Mouse (Mus musculus) right cerebral cortex, postnatal 25 days (tissue): ENCODE data around the gene Osbpl9.

Experiments used
- DNase-seq: peaks from one replicate; pipeline ENCODE4 v3.0.0; 2022

Gene Osbpl9

GRCm38 (mm10) chr4:109201582-109202424, at the start of gene Osbpl9:
Osbpl9 (minus strand) TSS chr4:109202272.
- DNase-seq, result peak; percentile 98

- DNase-seq, result no peak
These were observed 49.5 kb upstream of the Osbpl9 start for GRCm38 (mm10) chr4:109251605-109252004.

DNA sequence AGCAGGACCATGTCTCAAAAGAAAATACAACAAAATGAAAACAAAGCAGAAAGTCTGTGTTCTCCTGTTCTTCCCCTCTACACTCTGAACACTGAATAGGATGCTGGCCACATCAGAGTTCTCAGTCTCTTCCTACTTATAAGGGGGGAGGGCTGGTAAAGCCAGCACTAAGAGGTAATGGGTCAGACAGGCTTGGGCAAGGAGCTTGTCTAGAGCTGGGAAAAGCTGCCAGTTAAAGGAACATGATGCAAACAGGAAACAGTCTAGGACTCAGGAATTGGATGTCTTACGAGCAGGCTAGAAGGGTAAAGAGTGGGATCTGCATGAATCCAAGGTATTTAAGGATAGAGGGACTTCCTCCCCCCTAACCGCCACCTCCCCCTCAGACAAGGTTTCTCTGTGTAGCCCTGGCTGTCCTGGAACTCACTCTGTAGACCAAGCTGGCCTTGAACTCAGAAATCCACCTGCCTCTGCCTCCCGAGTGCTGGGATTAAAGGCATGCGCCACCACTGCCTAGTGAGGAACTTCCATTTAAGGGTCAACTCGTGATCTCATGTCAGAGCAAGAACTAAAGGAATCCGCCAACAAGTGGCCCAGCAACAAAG, 43.0 kb upstream of the Osbpl9 start:
- no peak for DNase-seq

DNA sequence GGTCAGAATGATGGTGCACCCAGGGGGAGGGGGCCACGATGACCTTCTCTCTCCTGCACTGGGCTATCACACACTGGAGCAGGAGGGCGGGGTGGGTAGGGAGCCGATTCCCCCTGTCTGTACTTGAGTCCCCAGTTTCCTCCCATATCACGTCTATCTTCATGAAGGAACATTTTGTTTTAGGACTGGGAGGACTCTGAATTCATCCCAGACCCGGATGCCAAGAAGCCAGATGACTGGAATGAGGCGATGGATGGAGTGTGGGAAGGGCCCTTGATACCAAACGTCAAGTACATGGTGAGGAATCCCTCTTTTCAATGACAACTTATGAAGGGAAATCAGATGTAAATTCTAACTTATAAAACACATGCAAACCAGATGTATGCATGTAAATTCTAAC, 42.4 kb upstream of the Osbpl9 start:
- no peak for DNase-seq

GRCm38 (mm10) chr4:109241934-109242333, 39.9 kb upstream of the Osbpl9 start:
- DNase-seq, result no peak

GRCm38 (mm10) chr4:109241221-109241620, 39.1 kb upstream of the Osbpl9 start:
- no peak for DNase-seq

DNA sequence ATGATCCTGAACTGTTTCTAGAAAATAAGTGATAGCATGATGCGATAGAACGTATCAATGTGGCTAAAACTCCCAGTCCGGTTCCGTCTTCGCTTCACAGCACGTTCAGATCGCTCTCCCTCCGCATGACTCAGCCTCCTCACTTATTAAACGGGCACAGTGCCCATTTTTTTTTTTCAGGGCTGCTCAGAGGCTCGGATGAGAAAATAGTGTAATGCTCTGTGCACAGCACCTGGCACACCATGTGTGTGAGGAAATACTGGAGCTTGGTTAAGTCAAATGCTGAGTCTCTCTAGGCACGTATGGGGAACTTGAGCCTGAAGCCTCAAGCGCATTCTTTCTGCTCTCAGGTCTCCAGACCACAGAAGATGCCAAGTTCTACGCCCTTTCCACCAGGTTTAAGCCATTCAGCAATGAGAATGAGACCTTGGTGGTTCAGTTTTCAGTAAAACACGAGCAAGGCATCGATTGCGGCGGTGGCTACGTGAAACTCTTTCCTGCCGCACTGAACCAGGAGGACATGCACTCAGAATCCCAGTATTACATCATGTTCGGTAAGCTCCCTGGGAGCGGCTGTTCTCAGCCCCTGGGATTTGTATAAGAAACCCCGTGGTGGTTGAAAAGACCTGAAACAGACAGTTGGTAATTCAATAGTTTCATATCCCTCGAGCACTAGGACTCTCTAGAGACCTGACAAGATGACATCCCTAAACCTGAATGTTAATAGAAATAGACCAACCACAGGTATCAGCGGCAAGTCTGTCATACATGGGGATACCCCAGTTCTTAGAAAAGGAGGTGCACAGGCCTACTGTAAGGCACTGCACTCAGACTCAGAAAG, 36.6 kb upstream of the Osbpl9 start:
- DNase-seq, result peak; percentile 26

DNA sequence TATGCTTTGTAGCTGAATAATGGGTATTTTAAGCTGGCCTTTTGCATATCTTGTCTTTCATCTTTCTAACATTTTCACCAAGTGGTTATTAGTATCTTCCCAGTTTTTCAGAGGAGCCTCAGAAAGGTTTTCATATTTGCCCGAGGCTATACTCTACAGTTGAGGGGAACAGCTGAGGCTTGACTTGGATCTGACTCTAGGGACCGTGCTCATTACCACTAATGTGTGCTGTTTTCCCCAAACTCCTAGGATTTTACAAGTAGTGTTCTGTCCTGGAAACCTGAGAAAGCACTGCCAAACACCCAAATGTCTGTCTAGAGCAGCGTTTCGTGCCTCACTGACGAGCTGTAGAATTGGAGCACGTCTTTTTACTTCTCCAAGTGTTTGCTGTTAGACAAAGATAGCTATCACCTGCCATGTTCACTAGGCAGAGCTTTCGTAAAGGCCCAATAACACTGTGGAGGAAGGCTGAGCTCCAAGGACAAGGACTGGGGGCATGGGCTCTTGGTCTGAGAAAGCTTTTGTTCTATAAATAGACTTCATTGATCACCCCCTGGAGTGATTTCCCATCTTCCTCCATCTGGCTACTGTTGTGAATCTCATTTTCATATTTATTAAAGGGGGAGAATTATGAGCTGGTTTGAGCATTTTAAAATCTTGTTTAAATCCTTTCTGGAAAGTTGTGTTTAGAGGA, 34.3 kb upstream of the Osbpl9 start:
- no peak for DNase-seq

- no peak for DNase-seq
These were observed 32.8 kb upstream of the Osbpl9 start for GRCm38 (mm10) chr4:109234806-109235350.

- no peak for DNase-seq
These were observed 32.1 kb upstream of the Osbpl9 start, which contains the start of gene Calr4 for GRCm38 (mm10) chr4:109234185-109234584. Calr4 (plus strand) TSS chr4:109234485.

GRCm38 (mm10) chr4:109229766-109230279, 27.8 kb upstream of the Osbpl9 start:
- DNase-seq, result no peak

GRCm38 (mm10) chr4:109226071-109226470, 24.0 kb upstream of the Osbpl9 start:
- DNase-seq, result no peak

DNA sequence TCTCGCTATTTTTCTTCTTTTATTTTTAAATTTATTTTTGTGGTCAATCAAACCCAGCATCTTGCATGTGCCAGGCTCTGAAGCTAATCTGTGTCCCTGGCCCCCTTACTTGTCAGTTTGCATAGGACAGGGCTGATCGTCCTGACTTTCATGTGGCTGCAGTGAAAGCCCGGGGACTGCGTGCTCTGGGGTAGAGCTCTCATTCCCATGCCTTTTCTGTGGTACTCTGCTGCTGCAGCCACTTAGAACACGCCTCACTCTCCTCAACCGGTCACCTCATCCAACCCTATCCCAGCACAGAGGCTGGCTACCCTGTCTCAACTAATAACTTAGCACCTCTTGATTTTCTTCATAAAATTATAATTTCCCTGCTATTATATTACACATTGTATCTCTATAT, 23.5 kb upstream of the Osbpl9 start:
- DNase-seq, result no peak

- peak; percentile 60 for DNase-seq
These were observed 22.9 kb upstream of the Osbpl9 start for GRCm38 (mm10) chr4:109224762-109225552.

DNA sequence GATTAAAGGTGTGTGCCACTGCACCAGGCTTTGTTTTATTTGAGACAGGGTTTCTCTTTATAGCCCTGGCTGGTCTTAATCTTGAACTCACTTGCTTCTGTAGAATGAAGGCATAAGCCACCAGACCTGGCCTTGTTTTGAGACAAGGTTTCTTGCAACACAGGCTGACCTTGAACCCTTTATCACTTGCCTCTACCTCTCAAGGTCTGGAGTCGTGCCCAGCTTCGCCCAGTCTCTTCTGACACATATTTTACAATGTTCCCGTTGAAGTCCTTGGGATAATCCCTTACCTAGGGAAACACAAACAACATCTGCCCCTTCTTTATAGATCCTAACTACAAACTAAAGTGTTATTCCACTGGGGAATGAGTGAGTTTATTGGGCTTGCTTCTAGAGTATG, 19.9 kb upstream of the Osbpl9 start:
- no peak for DNase-seq

DNA sequence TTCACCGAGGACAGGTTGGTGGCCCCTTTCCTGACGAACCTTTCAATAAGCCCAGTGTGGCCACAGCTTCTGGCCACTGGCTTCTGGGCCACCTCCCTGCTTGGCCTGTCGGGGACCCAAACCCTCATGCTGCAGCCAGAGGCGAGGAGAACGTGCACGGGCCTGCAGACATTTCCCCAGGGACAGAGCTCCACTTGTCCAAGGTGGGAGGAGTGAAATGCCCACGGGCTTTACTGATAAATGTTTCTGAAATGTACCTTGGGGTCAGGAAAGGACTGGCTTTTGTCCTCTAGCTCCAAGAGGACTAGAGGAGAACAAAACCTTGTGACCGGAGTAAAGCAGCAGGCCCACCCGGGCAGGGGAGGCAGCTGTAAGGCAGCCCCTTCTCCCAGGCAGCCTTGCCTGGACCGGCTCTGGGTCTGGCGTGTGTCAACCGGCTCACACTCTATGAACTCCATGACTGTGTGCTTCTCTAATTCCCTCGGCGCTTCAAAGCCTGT, 18.4 kb upstream of the Osbpl9 start:
- DNase-seq, result no peak

- no peak for DNase-seq
These were observed 15.9 kb upstream of the Osbpl9 start for GRCm38 (mm10) chr4:109218008-109218407.

DNA sequence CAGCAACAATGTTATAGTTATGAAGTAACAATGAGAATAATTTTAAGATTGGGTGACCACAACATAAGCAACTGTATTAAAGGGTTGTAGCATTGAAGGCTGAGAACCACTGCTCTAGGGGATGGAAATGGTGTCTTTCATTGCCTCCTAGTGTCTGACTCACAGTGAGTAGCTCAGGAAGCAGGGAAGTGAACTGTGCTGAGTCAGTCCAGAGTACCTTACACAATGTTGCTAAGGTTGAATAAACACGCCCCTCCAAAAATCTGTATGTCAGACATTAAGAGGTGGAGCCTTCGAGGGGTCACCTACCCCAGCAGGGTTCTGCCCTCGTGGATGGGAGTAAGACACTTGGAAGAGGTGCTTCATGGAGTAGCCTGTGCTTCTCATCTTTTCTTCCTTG, 11.9 kb upstream of the Osbpl9 start:
- DNase-seq, result no peak

GRCm38 (mm10) chr4:109210881-109211280, 8.8 kb upstream of the Osbpl9 start:
- DNase-seq, result no peak

- DNase-seq, result no peak
These were observed 8.2 kb upstream of the Osbpl9 start for GRCm38 (mm10) chr4:109210253-109210652.

DNA sequence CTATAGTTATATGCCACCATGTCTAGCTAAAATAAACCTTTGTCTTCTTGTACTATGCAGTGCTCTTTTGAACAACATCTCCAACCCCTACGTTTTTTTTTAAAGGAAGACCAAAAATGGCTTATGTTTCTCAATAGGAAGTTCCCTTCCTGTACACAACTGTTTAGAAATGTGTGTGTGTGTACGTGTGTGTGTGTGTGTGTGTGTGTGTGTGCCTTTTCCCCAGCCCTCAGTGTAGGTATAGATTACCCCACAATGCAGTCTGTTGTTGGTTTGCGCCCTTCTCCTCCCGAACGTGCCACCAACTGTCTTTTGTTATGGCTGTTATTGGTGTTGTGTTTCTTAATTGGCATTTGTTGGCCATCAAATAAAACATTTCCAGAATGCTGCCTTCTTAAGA, 5.5 kb upstream of the Osbpl9 start:
- no peak for DNase-seq
